Mouse (Mus musculus) limb, embryonic 11.5 days (tissue): ENCODE measurements around the gene Ankrd36. TPM values are rescaled to one million over a fixed set of nuclear protein-coding genes. Genes with fewer than 3 reads are reported as not detected.

Experiments
- ATAC-seq: fragments of 200-750 bp; cut with Nextera tagmentation; 2 replicates; pipeline ENCODE4 v1.8.0; 2017; ENCODE audit warnings: low read depth; ENCODE audit not compliant: insufficient number of reproducible peaks, low FRiP score, low TSS enrichment
- DNase-seq: peaks from one replicate; pipeline ENCODE4 v3.0.0-alpha.2; 2015; ENCODE audit warnings: low spot score
- H3K27ac ChIP-seq: fragments of 300-500 bp; sonication (generic); replicated peaks from 2 replicates; pipeline ENCODE4 v1.5.1; 2014; ENCODE audit warnings: low read depth, mild to moderate bottlenecking, low read length
- H3K27me3 ChIP-seq: fragments of 300-500 bp; sonication (generic); 2 replicates; pipeline ENCODE4 v1.6.1; 2014; ENCODE audit warnings: mild to moderate bottlenecking, low read length, mixed read lengths; ENCODE audit not compliant: control insufficient read depth, insufficient read depth
- H3K36me3 ChIP-seq: fragments of 300-500 bp; sonication (generic); 2 replicates; pipeline ENCODE4 v1.6.1; 2014; ENCODE audit warnings: mild to moderate bottlenecking, low read length, moderate library complexity, mixed read lengths; ENCODE audit not compliant: control insufficient read depth, insufficient read depth
- H3K4me1 ChIP-seq: fragments of 300-500 bp; sonication (generic); 2 replicates; pipeline ENCODE4 v1.6.1; 2014; ENCODE audit warnings: low read length, mixed read lengths; ENCODE audit not compliant: control insufficient read depth, insufficient read depth
- H3K4me2 ChIP-seq: fragments of 300-500 bp; sonication (generic); 2 replicates; pipeline ENCODE4 v1.6.1; 2014; ENCODE audit warnings: low read depth, mild to moderate bottlenecking, moderate library complexity; ENCODE audit not compliant: severe bottlenecking
- H3K4me3 ChIP-seq: fragments of 300-500 bp; sonication (generic); 2 replicates; pipeline ENCODE4 v1.5.1; 2014; ENCODE audit warnings: low read depth, low read length
- H3K9ac ChIP-seq: fragments of 300-500 bp; sonication (generic); 2 replicates; pipeline ENCODE4 v1.6.1; 2014; ENCODE audit warnings: mild to moderate bottlenecking, low read length
- H3K9me3 ChIP-seq: fragments of 300-500 bp; sonication (generic); 2 replicates; pipeline ENCODE4 v1.6.1; 2016; ENCODE audit warnings: low read length; ENCODE audit not compliant: control insufficient read depth
- WGBS: fragments of 180-500 bp; shearing (Covaris S2); extraction: QIAGEN DNeasy Blood & Tissue Kit; methylation state at CpG from one replicate; pipeline ENCODE4 v1.1.7; 2014; 5-methylcytosine and 5-hydroxymethylcytosine counted together
- polyA plus RNA-seq: library from polyadenylated mRNA; unstranded; fragments of >200 nt; fragmentation: Nextera tagmentation; extraction: Ambion mirVana; gene quantifications from 2 replicates; pipeline ENCODE4 v1.2.1, GENCODE M21; 2014

The Ankrd36 gene
- not detected in 2 replicates for polyA plus RNA-seq

- Histone ChIP-seq H3K27ac (no peak within 1 kb of the TSS), H3K36me3 (no peaks in the 10 kb centered on the region), H3K4me1 (no peaks in the 10 kb centered on the region), H3K27me3 (no peaks in the 10 kb centered on the region), H3K9ac (no peak within 1 kb of the TSS), H3K4me2 (no peak within 1 kb of the TSS), H3K4me3 (no peak within 1 kb of the TSS), H3K9me3 (no peaks in the 10 kb centered on the region)
- DNase-seq, result no peak
- no peak for ATAC-seq
- 82% methylated on average over 12 of the region's 12 CpGs for whole genome bisulfite sequencing
Observed at GRCm38 (mm10) chr11:5569474-5569873, at the start of gene Ankrd36. Ankrd36 (plus strand) TSS chr11:5569684.

GRCm38 (mm10) chr11:5520412-5521265 is 48.8 kb upstream of the Ankrd36 start, which contains the start of gene Xbp1:
Xbp1 (plus strand) TSS chr11:5520659.
- peak within 1 kb of the TSS; percentile 99 for H3K9ac ChIP-seq
- H3K36me3 ChIP-seq, result peaks cover 16% of the 10 kb centered on the region
- no peaks in the 10 kb centered on the region for H3K27me3 ChIP-seq
- peak within 1 kb of the TSS; percentile 83 for H3K27ac ChIP-seq
- no peaks in the 10 kb centered on the region for H3K9me3 ChIP-seq
- peak within 1 kb of the TSS; percentile 75 for H3K4me2 ChIP-seq
- DNase-seq (peak; percentile 99), ATAC-seq (peak; percentile 97)
- peaks cover 10% of the 10 kb centered on the region for H3K4me1 ChIP-seq
- peak within 1 kb of the TSS; percentile 99 for H3K4me3 ChIP-seq
- WGBS, result under 1% methylated on average over 70 of the region's 72 CpGs

GRCm38 (mm10) chr11:5521266-5521515 is 48.3 kb upstream of the Ankrd36 start:
- DNase-seq, result no peak
- Histone ChIP-seq H3K4me1 (peaks cover 10% of the 10 kb centered on the region), H3K9me3 (no peaks in the 10 kb centered on the region), H3K4me3 (peak overlapping the region; percentile 99), H3K27ac (peak overlapping the region; percentile 83), H3K9ac (peak overlapping the region; percentile 99), H3K27me3 (no peaks in the 10 kb centered on the region), H3K4me2 (peak overlapping the region; percentile 75), H3K36me3 (peaks cover 19% of the 10 kb centered on the region)
- peak; percentile 1; the same call in 1 of the 2 replicates for ATAC-seq
- 0% methylated on average over 13 of the region's 13 CpGs for WGBS

- WGBS, result 0% methylated on average over 34 of the region's 34 CpGs
- no peak for ATAC-seq
- H3K27me3 ChIP-seq, result no peaks in the 10 kb centered on the region
Observed at GRCm38 (mm10) chr11:5521516-5522291, 47.8 kb upstream of the Ankrd36 start.

GRCm38 (mm10) chr11:5522798-5523415 is 46.6 kb upstream of the Ankrd36 start:
- no peak overlapping the region for H3K27ac ChIP-seq
- H3K9ac ChIP-seq, result no peak overlapping the region
- H3K4me3 ChIP-seq, result no peak overlapping the region
- H3K9me3 ChIP-seq, result no peaks in the 10 kb centered on the region
- H3K4me2 ChIP-seq, result peak overlapping the region; percentile 75; the same call in 1 of the 2 replicates
- ATAC-seq, result no peak
- H3K27me3 ChIP-seq, result no peaks in the 10 kb centered on the region
- 93% methylated on average over 11 of the region's 11 CpGs for WGBS
- DNase-seq, result no peak
- H3K4me1 ChIP-seq, result peaks cover 10% of the 10 kb centered on the region
- H3K36me3 ChIP-seq, result peaks cover 20% of the 10 kb centered on the region

More at GRCm38 (mm10) chr11:5521516-5522291, 47.8 kb upstream of the Ankrd36 start:
- Histone ChIP-seq H3K4me1 (peaks cover 10% of the 10 kb centered on the region), H3K36me3 (peaks cover 19% of the 10 kb centered on the region), H3K9ac (peak overlapping the region; percentile 99), H3K4me3 (peak overlapping the region; percentile 99), H3K27ac (peak overlapping the region; percentile 83), H3K4me2 (peak overlapping the region; percentile 75), H3K9me3 (no peaks in the 10 kb centered on the region)
- peak; percentile 67 for DNase-seq

GRCm38 (mm10) chr11:5525418-5525817 is 44.1 kb upstream of the Ankrd36 start:
- peaks cover 27% of the 10 kb centered on the region for H3K36me3 ChIP-seq
- no peak overlapping the region for H3K9ac ChIP-seq
- 90% methylated on average over 4 of the region's 4 CpGs for WGBS
- ATAC-seq (no peak), DNase-seq (no peak)
- H3K4me1 ChIP-seq, result peaks cover 10% of the 10 kb centered on the region
- H3K4me2 ChIP-seq, result no peak overlapping the region
- H3K9me3 ChIP-seq, result no peaks in the 10 kb centered on the region
- no peaks in the 10 kb centered on the region for H3K27me3 ChIP-seq
- no peak overlapping the region for H3K4me3 ChIP-seq
- no peak overlapping the region for H3K27ac ChIP-seq

GRCm38 (mm10) chr11:5526573-5527439 is 42.7 kb upstream of the Ankrd36 start:
- H3K4me2 ChIP-seq, result no peak overlapping the region
- 91% methylated on average over 7 of the region's 7 CpGs for WGBS
- H3K4me3 ChIP-seq, result no peak overlapping the region
- no peak overlapping the region for H3K9ac ChIP-seq
- H3K36me3 ChIP-seq, result peaks cover 33% of the 10 kb centered on the region
- no peaks in the 10 kb centered on the region for H3K9me3 ChIP-seq
- H3K27me3 ChIP-seq, result no peaks in the 10 kb centered on the region
- peaks cover 8% of the 10 kb centered on the region for H3K4me1 ChIP-seq
- ATAC-seq (no peak), DNase-seq (no peak)
- no peak overlapping the region for H3K27ac ChIP-seq
